Mouse (Mus musculus): Measurements from ENCODE around the gene Selenoo. TPM values are rescaled to one million over a fixed set of nuclear protein-coding genes. Genes with fewer than 3 reads are reported as not detected.

Gene Selenoo
- polyA plus RNA-seq (2012; fragmentation: generic; extraction: Trizol), result 13.7 TPM
- long read RNA-seq, experiment 1, transcript Selenoo-201 (9 exons, 2,383 nt), result major isoform, 40 of 53 reads
- long read RNA-seq, experiment 1, partial matches to known transcripts, result 10 of 53 reads
- long read RNA-seq, experiment 1, other reads (novel, unspliced or antisense), result 3 of 53 reads
- long read RNA-seq, experiment 2, transcript Selenoo-201 (9 exons, 2,383 nt), result major isoform, 182 of 200 reads
- long read RNA-seq, experiment 2, partial matches to known transcripts, result 4 of 200 reads
- long read RNA-seq, experiment 2, other reads (novel, unspliced or antisense), result 14 of 200 reads

- H3ac ChIP-seq (ENCODE audit: control insufficient read depth, insufficient read length, low read depth), result peak within 1 kb of the TSS; percentile 84
- TF ChIP-seq MAX (IDR thresholded peaks at IDR 0.05) (peak; percentile 25), MYOD1 (IDR thresholded peaks at IDR 0.05; ENCODE audit: control insufficient read depth, insufficient read length, low read depth) (peak; percentile 2), CTCF (IDR thresholded peaks at IDR 0.05; ENCODE audit: control insufficient read depth, insufficient read depth, insufficient read length) (no peak)
- peaks cover 13% of the 10 kb centered on the region for H3K36me3 ChIP-seq (ENCODE audit: control insufficient read depth, insufficient read depth)
- no peaks in the 10 kb centered on the region for H3K27me3 ChIP-seq (ENCODE audit: control insufficient read depth, insufficient read depth, insufficient read length)
- peak within 1 kb of the TSS; percentile 84 for H3K4me3 ChIP-seq (ENCODE audit: insufficient read depth, poor library complexity, severe bottlenecking)
- peaks cover 12% of the 10 kb centered on the region for H3K79me2 ChIP-seq (ENCODE audit: control insufficient read depth, insufficient read depth)
- no peaks in the 10 kb centered on the region for H3K79me3 ChIP-seq (ENCODE audit: low read depth)
Observed at GRCm38 (mm10) chr15:89088607-89089247, at the start of gene Selenoo. Selenoo (plus strand) TSS chr15:89089084.

- H3K27me3 ChIP-seq (ENCODE audit: control insufficient read depth, insufficient read depth, insufficient read length), result peaks cover 4% of the 10 kb centered on the region
- H3K79me3 ChIP-seq (ENCODE audit: low read depth), result no peaks in the 10 kb centered on the region
- TF ChIP-seq CTCF (IDR thresholded peaks at IDR 0.05; ENCODE audit: control insufficient read depth, insufficient read depth, insufficient read length), result no peak
- TF ChIP-seq MYOG (IDR thresholded peaks at IDR 0.05; ENCODE audit: control insufficient read depth, extremely low read depth, insufficient read length), result no peak
- no peak for TF ChIP-seq USF1 (IDR thresholded peaks at IDR 0.05; ENCODE audit: low read depth)
- no peak for TF ChIP-seq FOSL1 (IDR thresholded peaks at IDR 0.05; ENCODE audit: insufficient read depth, low read length, poor library complexity, severe bottlenecking)
- TF ChIP-seq MYOD1 (IDR thresholded peaks at IDR 0.05; ENCODE audit: control insufficient read depth, insufficient read length, low read depth), result no peak
- TF ChIP-seq MAX (IDR thresholded peaks at IDR 0.05), result no peak
- no peak for TF ChIP-seq CEBPB (IDR thresholded peaks at IDR 0.05; ENCODE audit: low read depth)
- H3K79me2 ChIP-seq (ENCODE audit: control insufficient read depth, insufficient read depth), result no peaks in the 10 kb centered on the region
- no peak overlapping the region for H3ac ChIP-seq (ENCODE audit: control insufficient read depth, insufficient read length, low read depth)
- no peaks in the 10 kb centered on the region for H3K36me3 ChIP-seq (ENCODE audit: control insufficient read depth, insufficient read depth)
- H3K4me3 ChIP-seq (ENCODE audit: insufficient read depth, poor library complexity, severe bottlenecking), result no peak overlapping the region
Observed at GRCm38 (mm10) chr15:89044381-89044780, 44.5 kb upstream of the Selenoo start.

- TF ChIP-seq CTCF (IDR thresholded peaks at IDR 0.05; ENCODE audit: control insufficient read depth, insufficient read depth, insufficient read length), result no peak
- no peak for TF ChIP-seq MYOG (IDR thresholded peaks at IDR 0.05; ENCODE audit: control insufficient read depth, extremely low read depth, insufficient read length)
- TF ChIP-seq USF1 (IDR thresholded peaks at IDR 0.05; ENCODE audit: low read depth), result no peak
- TF ChIP-seq CEBPB (IDR thresholded peaks at IDR 0.05; ENCODE audit: low read depth), result no peak
- no peak for TF ChIP-seq FOSL1 (IDR thresholded peaks at IDR 0.05; ENCODE audit: insufficient read depth, low read length, poor library complexity, severe bottlenecking)
- TF ChIP-seq MYOD1 (IDR thresholded peaks at IDR 0.05; ENCODE audit: control insufficient read depth, insufficient read length, low read depth), result no peak
- no peak for TF ChIP-seq MAX (IDR thresholded peaks at IDR 0.05)
- H3ac ChIP-seq (ENCODE audit: control insufficient read depth, insufficient read length, low read depth), result no peak overlapping the region
- H3K36me3 ChIP-seq (ENCODE audit: control insufficient read depth, insufficient read depth), result no peaks in the 10 kb centered on the region
- H3K79me3 ChIP-seq (ENCODE audit: low read depth), result no peaks in the 10 kb centered on the region
- no peak overlapping the region for H3K4me3 ChIP-seq (ENCODE audit: insufficient read depth, poor library complexity, severe bottlenecking)
- peaks cover 4% of the 10 kb centered on the region for H3K27me3 ChIP-seq (ENCODE audit: control insufficient read depth, insufficient read depth, insufficient read length)
- H3K79me2 ChIP-seq (ENCODE audit: control insufficient read depth, insufficient read depth), result no peaks in the 10 kb centered on the region
Observed at GRCm38 (mm10) chr15:89046356-89046755, 42.5 kb upstream of the Selenoo start.

GRCm38 (mm10) chr15:89054666-89055065 lies 34.2 kb upstream of the Selenoo start:
- Histone ChIP-seq H3K27me3 (ENCODE audit: control insufficient read depth, insufficient read depth, insufficient read length) (peaks cover 57% of the 10 kb centered on the region), H3K4me3 (ENCODE audit: insufficient read depth, poor library complexity, severe bottlenecking) (no peak overlapping the region), H3ac (ENCODE audit: control insufficient read depth, insufficient read length, low read depth) (no peak overlapping the region), H3K79me2 (ENCODE audit: control insufficient read depth, insufficient read depth) (no peaks in the 10 kb centered on the region), H3K79me3 (ENCODE audit: low read depth) (no peaks in the 10 kb centered on the region), H3K36me3 (ENCODE audit: control insufficient read depth, insufficient read depth) (no peaks in the 10 kb centered on the region)
- no peak for TF ChIP-seq USF1 (IDR thresholded peaks at IDR 0.05; ENCODE audit: low read depth)
- no peak for TF ChIP-seq CTCF (IDR thresholded peaks at IDR 0.05; ENCODE audit: control insufficient read depth, insufficient read depth, insufficient read length)
- no peak for TF ChIP-seq FOSL1 (IDR thresholded peaks at IDR 0.05; ENCODE audit: insufficient read depth, low read length, poor library complexity, severe bottlenecking)
- TF ChIP-seq CEBPB (IDR thresholded peaks at IDR 0.05; ENCODE audit: low read depth), result no peak

GRCm38 (mm10) chr15:89058736-89059135 lies 30.1 kb upstream of the Selenoo start:
- H3K27me3 ChIP-seq (ENCODE audit: control insufficient read depth, insufficient read depth, insufficient read length), result peaks cover 80% of the 10 kb centered on the region
- H3ac ChIP-seq (ENCODE audit: control insufficient read depth, insufficient read length, low read depth), result no peak overlapping the region
- TF ChIP-seq CTCF (IDR thresholded peaks at IDR 0.05; ENCODE audit: control insufficient read depth, insufficient read depth, insufficient read length) (no peak), CEBPB (IDR thresholded peaks at IDR 0.05; ENCODE audit: low read depth) (no peak)
- H3K79me3 ChIP-seq (ENCODE audit: low read depth), result no peaks in the 10 kb centered on the region
- H3K4me3 ChIP-seq (ENCODE audit: insufficient read depth, poor library complexity, severe bottlenecking), result no peak overlapping the region
- no peaks in the 10 kb centered on the region for H3K79me2 ChIP-seq (ENCODE audit: control insufficient read depth, insufficient read depth)
- no peaks in the 10 kb centered on the region for H3K36me3 ChIP-seq (ENCODE audit: control insufficient read depth, insufficient read depth)
